Mouse (Mus musculus) CD4-positive, CD25-positive, alpha-beta regulatory T cell, adult 2 months (primary cell): ENCODE data around the gene Vmn1r201.

ENCODE experiments used
- DNase-seq: peaks from one replicate; pipeline ENCODE4 v3.0.0-alpha.2; 2012; ENCODE audit warnings: low read depth, low spot score

Vmn1r201 gene

DNA sequence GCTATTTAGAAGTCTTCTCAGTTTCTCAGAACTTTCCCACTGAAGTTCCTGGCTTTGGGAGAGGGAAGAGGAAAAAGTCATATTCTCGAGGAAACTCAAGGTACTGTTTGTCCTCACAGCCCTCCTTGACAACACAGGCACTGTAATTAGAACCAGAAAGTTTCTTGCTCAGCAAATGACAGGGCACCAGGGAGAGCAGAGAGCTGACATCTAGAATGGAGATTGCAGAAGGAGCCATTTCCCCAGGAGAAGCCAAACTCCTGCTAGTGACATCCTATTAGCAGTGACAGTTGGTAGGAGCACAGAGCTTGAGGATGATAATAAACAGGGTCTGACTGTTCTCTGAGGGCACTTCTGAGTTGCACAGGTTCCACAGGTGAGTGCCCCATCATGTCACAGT is at the start of gene Vmn1r201:
Gene Vmn1r201 (plus strand): TSS at position 301 of the 400 bp plus-strand sequence.
- no peak for DNase-seq

DNA sequence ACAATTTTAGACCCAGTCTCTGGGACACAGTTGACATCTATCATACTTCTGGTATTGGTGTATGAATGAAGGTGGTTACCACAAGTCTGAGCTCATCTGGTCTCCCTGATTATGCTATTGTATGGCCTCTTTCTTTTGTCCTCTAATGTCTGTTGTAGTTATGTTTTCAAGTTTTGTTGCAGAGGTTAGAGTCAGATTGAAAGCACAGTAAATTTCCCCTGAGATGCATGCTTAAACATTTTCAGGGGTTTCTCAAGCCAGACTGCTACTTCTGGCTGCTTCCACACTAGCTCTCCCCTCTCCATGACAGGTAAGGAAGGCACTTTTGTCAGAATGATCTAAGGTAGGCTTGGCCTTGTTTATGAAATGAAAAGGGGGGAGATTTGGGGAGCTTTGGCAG is 16.6 kb upstream of the Vmn1r201 start:
- DNase-seq, result no peak

DNA sequence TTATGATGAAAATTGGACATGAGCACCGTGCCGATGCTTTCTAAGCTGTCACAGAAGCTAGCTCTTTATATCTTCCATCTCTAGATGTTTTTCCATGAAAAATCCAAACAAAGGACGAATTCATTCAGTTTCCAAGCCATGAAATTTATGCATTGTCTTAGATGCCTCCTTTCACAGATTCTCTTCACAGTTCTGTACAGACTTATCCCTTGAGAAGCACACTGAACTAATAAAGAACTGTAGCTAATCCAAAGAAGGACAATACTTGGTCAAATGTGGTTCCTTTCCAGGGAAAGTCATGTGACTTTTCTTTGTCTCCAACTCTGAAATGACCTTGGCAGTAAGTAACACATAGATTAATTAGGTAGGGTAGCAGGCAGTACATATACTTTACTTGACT is 30.7 kb downstream of the Vmn1r201 start:
- DNase-seq, result no peak

DNA sequence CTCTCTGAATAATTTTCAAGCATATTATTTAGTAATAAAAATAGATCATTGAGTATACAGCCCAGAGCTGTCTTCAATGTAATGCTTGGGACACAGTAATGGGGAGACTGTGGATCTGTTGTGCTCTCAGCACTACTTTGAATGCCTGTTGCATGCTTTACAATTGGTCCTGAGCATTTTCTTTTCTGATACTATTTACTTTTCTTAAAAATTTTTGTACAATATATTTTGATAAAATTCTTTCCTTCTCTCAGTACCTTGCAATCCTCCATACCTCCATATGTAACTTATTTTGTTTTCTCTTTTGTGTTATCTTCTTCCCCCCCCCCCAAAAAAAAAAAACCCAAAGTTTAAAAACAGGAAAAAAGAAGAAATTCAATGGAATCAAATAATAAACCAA is 33.6 kb downstream of the Vmn1r201 start, which contains the start of gene Vmn1r202:
Gene Vmn1r202 (minus strand): TSS at position 101 of the 400 bp plus-strand sequence.
- DNase-seq, result no peak

DNA sequence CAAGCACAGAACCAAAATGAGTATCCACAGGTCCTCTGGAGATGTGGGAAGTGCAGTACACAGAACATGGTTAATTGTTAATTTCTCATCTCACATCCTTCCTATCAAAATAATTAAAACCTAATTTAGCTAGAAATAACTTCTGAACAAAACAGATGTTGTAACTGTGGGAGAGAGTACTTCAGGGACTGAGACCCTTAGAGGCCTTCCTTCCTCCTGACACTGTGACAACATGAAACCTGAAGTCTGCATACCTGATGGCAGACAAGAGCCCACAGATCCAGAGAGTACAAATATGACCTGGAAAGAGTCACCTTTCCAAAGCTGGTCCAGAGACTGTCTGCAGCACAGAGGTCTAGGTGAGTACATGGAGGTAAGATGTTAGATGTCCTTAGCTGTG is 46.1 kb downstream of the Vmn1r201 start, which contains the start of gene Vmn1r203:
Gene Vmn1r203 (plus strand): TSS at position 301 of the 400 bp plus-strand sequence.
- no peak for DNase-seq
